Mouse (Mus musculus) heart, embryonic 12.5 days (tissue): ENCODE results near the gene Hgfac. TPM values are rescaled to one million over a fixed set of nuclear protein-coding genes. Genes with fewer than 3 reads are reported as not detected.

Source experiments
- microRNA-seq: library from miRNA; unstranded; fragments of <30 nt; microRNA quantifications from one replicate; pipeline ENCODE4, GENCODE M21; 2017
- polyA plus RNA-seq: library from polyadenylated mRNA; unstranded; fragments of >200 nt; fragmentation: Nextera tagmentation; extraction: Ambion mirVana; gene quantifications from 2 replicates; pipeline ENCODE4 v1.2.1, GENCODE M21; 2016

Gene Hgfac
- polyA plus RNA-seq, 1 experiment from 2014 or later: 1.5 TPM

Small RNA genes within 50 kb of the gene (microRNA-seq; reads per million reads assigned to microRNA genes)
- gene Mir3097: 4.2 reads per million, percentile 14 among the genes with 10 or more reads in this experiment

Other genes with a start within 250 kb of the Hgfac start
- gene Msantd1, start 133.5 kb upstream of the Hgfac start, polyA plus RNA-seq: 0.31 and 0.62 TPM in 2 replicates
- gene Rgs12, start 92.1 kb upstream of the Hgfac start, polyA plus RNA-seq: 34.2 and 35.6 TPM in 2 replicates
- 7.0 and 7.6 TPM in 2 replicates for gene Dok7, start 15.3 kb downstream of the Hgfac start, polyA plus RNA-seq
- gene Lrpap1, start 64.3 kb downstream of the Hgfac start, polyA plus RNA-seq: 142 and 147 TPM in 2 replicates
- 0.06 TPM in 2 replicates for gene Adra2c, start 236.8 kb downstream of the Hgfac start, polyA plus RNA-seq